7 mouse cellular contexts compared by ENCODE assay signal in the genomic region with DNA sequence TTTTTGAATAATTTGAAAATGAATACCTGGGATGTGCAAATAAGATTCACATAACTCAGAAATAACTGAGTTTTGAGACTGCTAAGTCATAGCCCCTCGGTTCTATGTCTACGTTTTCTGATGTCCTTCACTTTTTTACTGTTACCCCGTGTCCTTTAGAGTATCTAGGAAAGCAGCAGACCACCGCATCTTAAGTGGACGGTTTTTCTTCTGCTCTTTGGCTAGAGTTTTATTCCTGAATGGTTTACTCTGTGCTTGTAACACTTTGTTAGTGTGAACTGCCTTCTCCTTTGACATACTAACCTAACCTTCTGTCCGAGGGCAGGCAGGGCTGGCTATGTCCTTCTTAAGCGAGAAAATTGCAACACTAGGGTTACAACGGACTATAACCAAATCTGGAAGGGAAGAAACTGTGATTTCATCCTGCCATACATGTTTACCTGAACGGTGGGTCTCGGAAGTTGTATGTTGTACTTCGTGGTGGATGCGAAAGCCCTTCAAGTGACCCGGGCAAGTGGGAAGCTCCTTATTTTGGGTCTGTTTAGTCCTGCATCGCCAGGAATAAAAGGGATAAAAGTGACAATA. TPM values are rescaled to one million over a fixed set of nuclear protein-coding genes. Genes with fewer than 3 reads are reported as not detected.
DNase-seq lines count a peak whose midpoint lies in the region; ATAC-seq lines count a peak whose summit lies in the region.

No protein-coding gene starts in this region.

- peak overlapping the region; percentile 76 for H3K4me3 ChIP-seq in forebrain, embryonic 14.5 days (ENCODE audit: low read depth, low read length)
- peak overlapping the region; percentile 97 for H3K4me3 ChIP-seq in liver, embryonic 13.5 days (replicated peaks)
- H3K4me3 ChIP-seq in stomach, embryonic 15.5 days (replicated peaks), result peak overlapping the region; percentile 89

- no peaks in the 10 kb centered on the region for H3K9me3 ChIP-seq in forebrain, embryonic 14.5 days (replicated peaks; ENCODE audit: control insufficient read depth, low read length)
- H3K9me3 ChIP-seq in liver, embryonic 13.5 days (replicated peaks), result no peaks in the 10 kb centered on the region
- H3K9me3 ChIP-seq in stomach, embryonic 15.5 days, result no peaks in the 10 kb centered on the region

- peak overlapping the region; percentile 98 for H3K27ac ChIP-seq in forebrain, embryonic 14.5 days (ENCODE audit: low read depth, low read length)
- H3K27ac ChIP-seq in liver, embryonic 13.5 days, result peak overlapping the region; percentile 99
- H3K27ac ChIP-seq in stomach, embryonic 15.5 days, result peak overlapping the region; percentile 98

- ATAC-seq in forebrain, embryonic 14.5 days, result no peak
- no peak for ATAC-seq in liver, embryonic 13.5 days (ENCODE audit: low read depth)
- ATAC-seq in stomach, embryonic 15.5 days (ENCODE audit: insufficient read depth, low FRiP score, low read depth), result no peak
- no peak for ATAC-seq in monocyte, adult 5-6 weeks (replicated peaks; ENCODE audit: insufficient number of reproducible peaks, low FRiP score, low TSS enrichment, poor library complexity, severe bottlenecking)

- intact Hi-C loops in left cerebral cortex, postnatal 14 days (cut with DNase I), result no loop called here

- H3K4me2 ChIP-seq in forebrain, embryonic 14.5 days (ENCODE audit: low read length), result peak overlapping the region; percentile 83
- H3K4me2 ChIP-seq in liver, embryonic 13.5 days, result peak overlapping the region; percentile 82
- peak overlapping the region; percentile 64 for H3K4me2 ChIP-seq in stomach, embryonic 15.5 days

- peaks cover 28% of the 10 kb centered on the region for H3K36me3 ChIP-seq in forebrain, embryonic 14.5 days (ENCODE audit: control insufficient read depth, insufficient read depth, low read length)
- H3K36me3 ChIP-seq in liver, embryonic 13.5 days, result peaks cover 30% of the 10 kb centered on the region
- peaks cover 24% of the 10 kb centered on the region for H3K36me3 ChIP-seq in stomach, embryonic 15.5 days

- H3K27me3 ChIP-seq in forebrain, embryonic 14.5 days (replicated peaks; ENCODE audit: control insufficient read depth, insufficient read depth, low read length), result no peaks in the 10 kb centered on the region
- H3K27me3 ChIP-seq in liver, embryonic 13.5 days, result no peaks in the 10 kb centered on the region
- no peaks in the 10 kb centered on the region for H3K27me3 ChIP-seq in stomach, embryonic 15.5 days (replicated peaks)

- peak; percentile 16 for DNase-seq in thymus, postnatal 0 days (ENCODE audit: low spot score)
- no peak for DNase-seq in thymus, postnatal 25 days
- DNase-seq in forebrain, embryonic 14.5 days (ENCODE audit: low spot score), result no peak
- DNase-seq in liver, embryonic 13.5 days, result peak; percentile 21
- DNase-seq in left cerebral cortex, postnatal 14 days (ENCODE audit: low spot score in 2 of 2), result no peak

- 8% methylated on average over 14 of the region's 14 CpGs for WGBS in forebrain, embryonic 14.5 days
- 6% methylated on average over 14 of the region's 14 CpGs for WGBS in liver, embryonic 13.5 days (ENCODE audit: insufficient replicate concordance)
- 6% methylated on average over 14 of the region's 14 CpGs for WGBS in stomach, embryonic 15.5 days

- peak overlapping the region; percentile 92 for H3K9ac ChIP-seq in forebrain, embryonic 14.5 days (ENCODE audit: low read length)
- peak overlapping the region; percentile 98 for H3K9ac ChIP-seq in liver, embryonic 13.5 days
- H3K9ac ChIP-seq in stomach, embryonic 15.5 days, result peak overlapping the region; percentile 70

- H3K4me1 ChIP-seq in forebrain, embryonic 14.5 days (ENCODE audit: control insufficient read depth, insufficient read depth, low read length), result peaks cover 14% of the 10 kb centered on the region
- H3K4me1 ChIP-seq in liver, embryonic 13.5 days (replicated peaks), result peaks cover 43% of the 10 kb centered on the region
- peaks cover 12% of the 10 kb centered on the region for H3K4me1 ChIP-seq in stomach, embryonic 15.5 days

RNA-seq across cellular contexts. Expression of gene Tpt1, which starts 0.7 kb away (rescaled TPM):
- polyA plus RNA-seq in thymus, postnatal 0 days (2015; fragmentation: Nextera tagmentation; extraction: Ambion mirVana), result 1,615 and 1,673 TPM in 2 replicates
- 979 and 1,156 TPM in 2 replicates for polyA plus RNA-seq in forebrain, embryonic 14.5 days (2014; fragmentation: Nextera tagmentation; extraction: Ambion mirVana)
- polyA plus RNA-seq in liver, embryonic 13.5 days (2015; fragmentation: Nextera tagmentation; extraction: Ambion mirVana), result 680 and 730 TPM in 2 replicates
- 999 and 1,085 TPM in 2 replicates for polyA plus RNA-seq in stomach, embryonic 15.5 days (2015; fragmentation: Nextera tagmentation; extraction: Ambion mirVana)
- total RNA-seq in monocyte, adult 5-6 weeks (2017), result 1,522 to 2,093 TPM (median 2,001 TPM) in 3 replicates
- total RNA-seq in left cerebral cortex, postnatal 14 days (2021), result 1,000 to 10,000 TPM; 1,045 to 1,071 TPM

RNA-seq across cellular contexts. Expression of gene Slc25a30, which starts 57.4 kb away (rescaled TPM):
- polyA plus RNA-seq in thymus, postnatal 0 days (2015; fragmentation: Nextera tagmentation; extraction: Ambion mirVana), result 7.4 and 7.7 TPM in 2 replicates
- polyA plus RNA-seq in forebrain, embryonic 14.5 days (2014; fragmentation: Nextera tagmentation; extraction: Ambion mirVana), result 10.0 and 11.6 TPM in 2 replicates
- polyA plus RNA-seq in liver, embryonic 13.5 days (2015; fragmentation: Nextera tagmentation; extraction: Ambion mirVana), result 3.3 and 3.4 TPM in 2 replicates
- polyA plus RNA-seq in stomach, embryonic 15.5 days (2015; fragmentation: Nextera tagmentation; extraction: Ambion mirVana), result 3.2 and 3.3 TPM in 2 replicates
- 22.8 to 36.1 TPM (median 24.3 TPM) in 3 replicates for total RNA-seq in monocyte, adult 5-6 weeks (2017)
- 10 to 100 TPM in 1 of 2 experiments, 1 to 10 TPM in 1; 9.9 to 10.9 TPM for total RNA-seq in left cerebral cortex, postnatal 14 days (2021)

Comparison
In these comparisons a context has a peak if more than half of its experiments do, and no peak if none do; other contexts are left out.
1. DNase-seq: peak in thymus, postnatal 0 days (single experiment) and liver, embryonic 13.5 days (single experiment); none in thymus, postnatal 25 days (single experiment), forebrain, embryonic 14.5 days (single experiment) and left cerebral cortex, postnatal 14 days (0 of 2).
2. Peak in every context shown above with its lines, with median percentiles within 50 percentile points of each other: H3K27ac ChIP-seq, H3K4me2 ChIP-seq, H3K4me3 ChIP-seq and H3K9ac ChIP-seq.